Mouse (Mus musculus) liver, adult 2 months (tissue): Measurements from ENCODE around the gene Acd. TPM values are rescaled to one million over a fixed set of nuclear protein-coding genes. Genes with fewer than 3 reads are reported as not detected.

Experiments
- DNase-seq: peaks from one replicate; pipeline ENCODE4 v3.0.0-alpha.2; 2011; ENCODE audit warnings: low read depth, low spot score; ENCODE audit errors: extremely low read depth
- H3K27ac ChIP-seq: fragments of 200-500 bp; replicated peaks from 2 replicates; pipeline ENCODE4 v1.5.1; 2012; ENCODE audit warnings: low read depth, mild to moderate bottlenecking, control low read depth, inconsistent platforms, low read length; ENCODE audit not compliant: insufficient read depth
- H3K27me3 ChIP-seq: fragments of 200-500 bp; 2 replicates; pipeline ENCODE4 v1.6.1; 2012; ENCODE audit warnings: mild to moderate bottlenecking, moderate library complexity, low read length, inconsistent platforms; ENCODE audit not compliant: control insufficient read depth, insufficient read depth
- H3K36me3 ChIP-seq: fragments of 200-500 bp; 2 replicates; pipeline ENCODE4 v1.6.1; 2012; ENCODE audit warnings: low read length, inconsistent platforms; ENCODE audit not compliant: control insufficient read depth, insufficient read depth
- H3K4me1 ChIP-seq: fragments of 200-500 bp; 2 replicates; pipeline ENCODE4 v1.6.1; 2011; ENCODE audit warnings: low read length; ENCODE audit not compliant: control insufficient read depth, insufficient read depth
- H3K4me3 ChIP-seq: fragments of 200-500 bp; 2 replicates; pipeline ENCODE4 v1.5.1; 2011; ENCODE audit warnings: low read depth, mild to moderate bottlenecking, control low read depth, low read length, moderate library complexity; ENCODE audit not compliant: insufficient read depth
- H3K79me2 ChIP-seq: fragments of 200-500 bp; 2 replicates; pipeline ENCODE4 v1.6.1; 2012; ENCODE audit warnings: inconsistent platforms, mild to moderate bottlenecking, low read length, moderate library complexity; ENCODE audit not compliant: control insufficient read depth, insufficient read depth
- H3K9ac ChIP-seq: fragments of 200-500 bp; 2 replicates; pipeline ENCODE4 v1.6.1; 2012; ENCODE audit warnings: low read depth, mild to moderate bottlenecking, control low read depth, inconsistent platforms, low read length
- CTCF ChIP-seq: fragments of 200-500 bp; IDR thresholded peaks from 2 replicates; pipeline ENCODE4 v1.5.1; 2011; ENCODE audit warnings: low read depth, low read length, control low read depth
- POLR2A ChIP-seq: fragments of 200-500 bp; IDR thresholded peaks from 2 replicates; pipeline ENCODE4 v1.6.1; 2011; ENCODE audit warnings: low read length, control low read depth; ENCODE audit not compliant: insufficient read depth; ENCODE audit errors: extremely low read depth
- WGBS: fragments of 180-500 bp; shearing (Covaris S2); methylation state at CpG from one replicate; pipeline ENCODE4 v1.1.7; 2018; 5-methylcytosine and 5-hydroxymethylcytosine counted together
- polyA plus RNA-seq: library from polyadenylated mRNA; depleted of rRNA; stranded (reverse); fragments of >200 nt; gene quantifications from 2 replicates; pipeline ENCODE4 v1.2.3, GENCODE M21; 2012; rRNA removed
- total RNA-seq: library from RNA; depleted of rRNA; stranded (reverse); fragments of >200 nt; gene quantifications from 2 replicates; pipeline ENCODE4 v1.2.3, GENCODE M21; 2014; rRNA removed

The Acd gene
- total RNA-seq (1.5 and 3.2 TPM in 2 replicates), polyA plus RNA-seq (18.3 and 22.8 TPM in 2 replicates)

DNA sequence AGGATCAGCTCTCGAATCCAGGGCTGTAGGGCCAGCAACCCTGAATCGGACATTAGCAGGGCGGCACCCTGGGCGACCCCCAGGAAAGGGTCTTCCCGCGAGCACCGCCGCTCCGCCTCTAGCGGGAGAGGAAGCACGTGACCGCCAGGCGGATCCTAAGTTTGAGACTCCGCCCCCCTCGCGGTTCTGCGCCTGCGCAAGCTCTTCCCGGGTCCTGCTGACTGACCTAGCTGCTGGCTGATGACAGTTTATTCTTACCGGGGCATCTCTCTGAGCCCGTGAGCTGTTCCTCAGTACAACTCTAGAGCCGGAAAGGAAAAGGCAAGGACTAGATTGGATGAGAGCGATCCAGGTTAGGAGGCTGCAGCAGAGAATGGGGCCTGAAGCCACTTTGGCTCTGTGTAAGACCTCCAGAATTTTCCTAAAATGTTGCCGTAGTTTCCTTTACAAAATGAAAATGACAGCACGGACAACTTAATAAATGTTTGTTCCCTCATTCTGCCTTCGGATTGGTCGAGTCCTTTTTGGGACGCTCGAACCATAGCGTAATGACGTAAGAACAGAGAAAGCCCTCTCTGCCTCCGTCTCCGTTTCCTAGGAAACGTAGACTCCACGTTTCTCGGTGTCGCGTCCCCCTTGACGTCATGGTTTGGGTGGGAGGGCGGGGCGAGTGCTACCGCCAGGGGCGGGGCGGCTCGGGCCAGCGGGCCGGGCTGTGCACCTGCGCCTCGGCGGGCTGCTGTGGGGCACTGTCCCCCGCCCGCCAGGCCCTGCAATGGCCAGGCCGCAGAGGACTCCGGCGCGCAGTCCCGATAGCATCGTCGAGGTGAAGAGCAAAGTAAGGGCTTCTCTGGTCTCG lies at the start of gene Acd, which contains the start of gene Pard6a:
Gene Acd, minus strand, starts transcription at position 137 of the 859 bp plus-strand sequence.
Gene Pard6a, plus strand, starts transcription at position 183 of the 859 bp plus-strand sequence.
- under 1% methylated on average over 60 of the region's 60 CpGs for WGBS
- peak within 1 kb of the TSS; percentile 75 for H3K4me3 ChIP-seq
- no peaks in the 10 kb centered on the region for H3K36me3 ChIP-seq
- no peaks in the 10 kb centered on the region for H3K79me2 ChIP-seq
- H3K9ac ChIP-seq, result peak within 1 kb of the TSS; percentile 75
- TF ChIP-seq CTCF (no peak), POLR2A (peak; percentile 42; the same call in 1 of the 2 replicates)
- H3K27me3 ChIP-seq, result no peaks in the 10 kb centered on the region
- DNase-seq, result peak; percentile 83
- peak within 1 kb of the TSS; percentile 90 for H3K27ac ChIP-seq
- peaks cover 5% of the 10 kb centered on the region for H3K4me1 ChIP-seq

GRCm38 (mm10) chr8:105750606-105751005 lies 49.7 kb upstream of the Acd start:
- H3K9ac ChIP-seq, result no peak overlapping the region
- 0 out of 2 replicates have a peak overlapping the region, but pooled peaks have one; percentile 39 for H3K27ac ChIP-seq
- peaks cover 11% of the 10 kb centered on the region; the same call in 1 of the 2 replicates for H3K79me2 ChIP-seq
- TF ChIP-seq CTCF (no peak), POLR2A (no peak)
- no peak overlapping the region for H3K4me3 ChIP-seq
- peaks cover 28% of the 10 kb centered on the region for H3K4me1 ChIP-seq
- no peaks in the 10 kb centered on the region for H3K36me3 ChIP-seq
- H3K27me3 ChIP-seq, result no peaks in the 10 kb centered on the region
- peak; percentile 91 for DNase-seq
- WGBS, result 12% methylated on average over 11 of the region's 11 CpGs

GRCm38 (mm10) chr8:105743301-105743700 lies 42.4 kb upstream of the Acd start:
- WGBS, result 95% methylated on average over 4 of the region's 4 CpGs
- Histone ChIP-seq H3K79me2 (peaks cover 19% of the 10 kb centered on the region), H3K36me3 (no peaks in the 10 kb centered on the region), H3K4me1 (peaks cover 12% of the 10 kb centered on the region; the same call in 1 of the 2 replicates), H3K27me3 (no peaks in the 10 kb centered on the region), H3K4me3 (no peak overlapping the region), H3K27ac (no peak overlapping the region), H3K9ac (no peak overlapping the region)
- no peak for TF ChIP-seq POLR2A
- no peak for TF ChIP-seq CTCF
- no peak for DNase-seq

DNA sequence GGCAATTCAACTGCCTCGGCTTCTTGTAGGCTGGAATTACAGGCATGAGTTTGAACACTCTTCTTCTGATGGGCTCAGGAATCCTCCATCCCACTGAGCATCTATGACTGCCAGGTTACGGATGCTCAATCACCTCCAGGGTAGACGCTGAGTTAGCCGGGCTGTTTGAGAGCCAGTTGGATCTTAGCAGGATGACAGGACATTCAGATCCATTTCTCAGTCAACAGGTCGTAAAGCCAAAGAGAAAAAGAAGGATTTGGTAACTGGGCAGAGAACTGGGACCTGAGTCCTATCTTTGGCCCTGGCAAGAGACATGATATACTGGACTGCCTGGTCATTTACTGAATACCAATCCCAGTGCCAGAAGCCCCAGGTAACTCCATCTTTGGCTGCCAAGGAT lies 38.3 kb upstream of the Acd start:
- Histone ChIP-seq H3K79me2 (peaks cover 23% of the 10 kb centered on the region), H3K4me3 (no peak overlapping the region), H3K27ac (no peak overlapping the region), H3K27me3 (no peaks in the 10 kb centered on the region), H3K9ac (no peak overlapping the region), H3K36me3 (no peaks in the 10 kb centered on the region), H3K4me1 (peaks cover 6% of the 10 kb centered on the region; the same call in 1 of the 2 replicates)
- WGBS, result 89% methylated on average over 5 of the region's 5 CpGs
- no peak for DNase-seq
- TF ChIP-seq POLR2A (no peak), CTCF (no peak)

DNA sequence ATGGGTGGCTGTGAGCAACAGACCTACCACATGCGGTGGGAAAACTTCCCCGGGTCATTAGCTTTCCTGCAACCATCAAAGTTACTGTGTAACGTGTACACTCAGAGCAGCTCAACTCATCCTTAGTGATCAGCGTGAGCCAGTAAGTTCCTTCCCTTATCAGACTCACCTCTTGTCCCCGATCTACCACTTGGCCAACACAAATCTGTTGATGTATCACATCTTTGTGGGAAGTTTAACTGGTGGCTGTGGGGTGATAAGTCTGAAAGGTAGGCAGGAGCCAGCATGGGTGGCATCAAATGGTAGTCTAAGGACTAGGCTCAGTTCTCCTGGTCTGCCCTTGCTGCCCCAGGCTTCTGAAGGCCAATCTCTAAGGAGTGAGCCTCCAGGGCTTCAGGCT lies 31.3 kb upstream of the Acd start:
- no peak for DNase-seq
- no peaks in the 10 kb centered on the region for H3K4me1 ChIP-seq
- H3K79me2 ChIP-seq, result peaks cover 11% of the 10 kb centered on the region; the same call in 1 of the 2 replicates
- 96% methylated on average over 5 of the region's 5 CpGs for WGBS
- no peak overlapping the region for H3K4me3 ChIP-seq
- no peaks in the 10 kb centered on the region for H3K27me3 ChIP-seq
- H3K36me3 ChIP-seq, result no peaks in the 10 kb centered on the region
- TF ChIP-seq CTCF, result no peak
- no peak for TF ChIP-seq POLR2A
- no peak overlapping the region for H3K9ac ChIP-seq
- H3K27ac ChIP-seq, result no peak overlapping the region
